8 mouse cellular contexts compared by ENCODE assay signal in genomic region chr14:45530364-45531345, GRCm38 (mm10). TPM values are rescaled to one million over a fixed set of nuclear protein-coding genes. Genes with fewer than 3 reads are reported as not detected.
DNase-seq lines count a peak whose midpoint lies in the region; ATAC-seq and TF ChIP-seq lines count a peak whose summit lies in the region.

No protein-coding gene starts in this region.

- H3K4me2 ChIP-seq in forebrain, embryonic 11.5 days (ENCODE audit: low read depth, low read length, severe bottlenecking) = peak overlapping the region; percentile 75
- peak overlapping the region; percentile 75 for H3K4me2 ChIP-seq in intestine, embryonic 16.5 days (ENCODE audit: low read depth, low read length)
- H3K4me2 ChIP-seq in midbrain, embryonic 14.5 days (ENCODE audit: low read length) = peak overlapping the region; percentile 77

- CTCF ChIA-PET in Patski (lab: Charles Lee) = interaction anchor here (0.9 kb wide), 1 partner anchor 35 kb away, joined by 3 read pairs; no protein-coding TSS in a partner anchor

- H3K27me3 ChIP-seq in Patski = no peaks in the 10 kb centered on the region
- no peaks in the 10 kb centered on the region for H3K27me3 ChIP-seq in forebrain, embryonic 11.5 days (ENCODE audit: control insufficient read depth, insufficient read depth, low read length)
- 0 out of 2 replicates have a peak, but pooled peaks cover 2% of the 10 kb centered on the region for H3K27me3 ChIP-seq in intestine, embryonic 16.5 days (replicated peaks; ENCODE audit: control insufficient read depth, insufficient read depth, low read length)
- no peaks in the 10 kb centered on the region for H3K27me3 ChIP-seq in midbrain, embryonic 14.5 days (ENCODE audit: control insufficient read depth, insufficient read depth, low read length)

- peak overlapping the region; percentile 88 for H3K27ac ChIP-seq in forebrain, embryonic 11.5 days (ENCODE audit: low read depth, low read length)
- peak overlapping the region; percentile 94 for H3K27ac ChIP-seq in intestine, embryonic 16.5 days (ENCODE audit: low read length)
- H3K27ac ChIP-seq in midbrain, embryonic 14.5 days (replicated peaks; ENCODE audit: low read depth, low read length) = peak overlapping the region; percentile 90

- DNase-seq in layer of hippocampus, adult 9-11 months = peak; percentile 34
- no peak for DNase-seq in layer of hippocampus, adult 11-12 months (ENCODE audit: low spot score)
- DNase-seq in Patski (ENCODE audit: low read depth, low spot score) = no peak
- DNase-seq in forebrain, embryonic 11.5 days (ENCODE audit: low spot score) = no peak
- DNase-seq in midbrain, embryonic 14.5 days = no peak
- DNase-seq in layer of hippocampus, adult 8-10 months (ENCODE audit: low spot score in 2 of 2) = no peak
- no peak for DNase-seq in ovary, postnatal 10 days (ENCODE audit: low spot score)

- no peak for TF ChIP-seq CTCF in Patski (IDR thresholded peaks at IDR 0.05)

- peak overlapping the region; percentile 78 for H3K4me3 ChIP-seq in forebrain, embryonic 11.5 days (ENCODE audit: low read depth, low read length)
- peak overlapping the region; percentile 75 for H3K4me3 ChIP-seq in intestine, embryonic 16.5 days (ENCODE audit: low read length)
- peak overlapping the region; percentile 79 for H3K4me3 ChIP-seq in midbrain, embryonic 14.5 days (replicated peaks; ENCODE audit: low read depth, low read length)

- H3K4me1 ChIP-seq in forebrain, embryonic 11.5 days (replicated peaks; ENCODE audit: control insufficient read depth, insufficient read depth, low read length) = peaks cover 5% of the 10 kb centered on the region
- H3K4me1 ChIP-seq in intestine, embryonic 16.5 days (ENCODE audit: control insufficient read depth, insufficient read depth, low read length) = peaks cover 6% of the 10 kb centered on the region; the same call in 1 of the 2 replicates
- peaks cover 21% of the 10 kb centered on the region; the same call in 1 of the 2 replicates for H3K4me1 ChIP-seq in midbrain, embryonic 14.5 days (ENCODE audit: control insufficient read depth, insufficient read depth, low read length)

- in situ Hi-C loops in Patski (cut with MboI; ENCODE audit: low pct_unique_long_range_greater_than_20kb) = no loop called here

- H3K9me3 ChIP-seq in forebrain, embryonic 11.5 days (ENCODE audit: control insufficient read depth, low read length) = no peaks in the 10 kb centered on the region
- no peaks in the 10 kb centered on the region for H3K9me3 ChIP-seq in intestine, embryonic 16.5 days (ENCODE audit: control insufficient read depth, low read length)
- no peaks in the 10 kb centered on the region for H3K9me3 ChIP-seq in midbrain, embryonic 14.5 days (ENCODE audit: control insufficient read depth, low read length)

- WGBS in forebrain, embryonic 11.5 days = under 1% methylated on average over 37 of the region's 37 CpGs
- 2% methylated on average over 37 of the region's 37 CpGs for WGBS in intestine, embryonic 16.5 days
- WGBS in midbrain, embryonic 14.5 days = 1% methylated on average over 37 of the region's 37 CpGs

- POLR2A ChIA-PET in Patski (lab: Charles Lee) = interaction anchor here (1.0 to 1.2 kb wide), 2 partner anchors 12 to 90 kb away, joined by 5 read pairs; no protein-coding TSS in a partner anchor

- ATAC-seq in Patski = peak; percentile 38
- ATAC-seq in forebrain, embryonic 11.5 days (replicated peaks; ENCODE audit: low FRiP score) = peak; percentile 40
- peak; percentile 41 for ATAC-seq in intestine, embryonic 16.5 days
- no peak for ATAC-seq in midbrain, embryonic 14.5 days (ENCODE audit: low FRiP score, low TSS enrichment)

- H3K36me3 ChIP-seq in forebrain, embryonic 11.5 days (ENCODE audit: control insufficient read depth, insufficient read depth, low read length) = no peaks in the 10 kb centered on the region
- H3K36me3 ChIP-seq in intestine, embryonic 16.5 days (ENCODE audit: control insufficient read depth, insufficient read depth, low read length) = no peaks in the 10 kb centered on the region
- no peaks in the 10 kb centered on the region for H3K36me3 ChIP-seq in midbrain, embryonic 14.5 days (ENCODE audit: control insufficient read depth, insufficient read depth, low read length)

- H3K9ac ChIP-seq in forebrain, embryonic 11.5 days (ENCODE audit: low read length) = peak overlapping the region; percentile 90
- peak overlapping the region; percentile 82 for H3K9ac ChIP-seq in intestine, embryonic 16.5 days (ENCODE audit: low read depth, low read length)
- peak overlapping the region; percentile 78 for H3K9ac ChIP-seq in midbrain, embryonic 14.5 days (replicated peaks; ENCODE audit: low read length)

RNA-seq across cellular contexts. Expression of gene Fermt2, which starts 0.7 kb away (rescaled TPM):
- polyA plus RNA-seq in Patski (2021) = 144 TPM
- polyA plus RNA-seq in forebrain, embryonic 11.5 days (2014; fragmentation: Nextera tagmentation; extraction: Ambion mirVana) = 61.9 and 68.5 TPM in 2 replicates
- polyA plus RNA-seq in intestine, embryonic 16.5 days (2015; fragmentation: Nextera tagmentation; extraction: Ambion mirVana) = 142 and 152 TPM in 2 replicates
- 49.1 and 63.8 TPM in 2 replicates for polyA plus RNA-seq in midbrain, embryonic 14.5 days (2014; fragmentation: Nextera tagmentation; extraction: Ambion mirVana)
- total RNA-seq in layer of hippocampus, adult 8-10 months (2022) = 100 to 1,000 TPM in 3 of 4 experiments, 10 to 100 TPM in 1; 94.1 to 107 (median 101) TPM
